Mouse (Mus musculus) small intestine, adult 2 months (tissue): Measurements from ENCODE around the gene Arhgap24. TPM values are rescaled to one million over a fixed set of nuclear protein-coding genes. Genes with fewer than 3 reads are reported as not detected.

ENCODE experiments used
- H3K27ac ChIP-seq: fragments of 200-500 bp; 2 replicates; pipeline ENCODE4 v1.5.1; 2012; ENCODE audit warnings: low read depth, low read length, control low read depth, inconsistent platforms; ENCODE audit not compliant: insufficient read depth
- H3K27me3 ChIP-seq: fragments of 200-500 bp; 2 replicates; pipeline ENCODE4 v1.6.1; 2012; ENCODE audit warnings: mild to moderate bottlenecking, moderate library complexity, low read length, inconsistent platforms; ENCODE audit not compliant: control insufficient read depth, insufficient read depth
- H3K36me3 ChIP-seq: fragments of 200-500 bp; 2 replicates; pipeline ENCODE4 v1.6.1; 2012; ENCODE audit warnings: mild to moderate bottlenecking, low read length, control low read depth, inconsistent platforms; ENCODE audit not compliant: control insufficient read depth, insufficient read depth
- H3K4me1 ChIP-seq: fragments of 200-500 bp; 2 replicates; pipeline ENCODE4 v1.6.1; 2012; ENCODE audit warnings: low read length, inconsistent platforms, mixed read lengths; ENCODE audit not compliant: control insufficient read depth, insufficient read depth, insufficient read length
- H3K4me3 ChIP-seq: fragments of 200-500 bp; 2 replicates; pipeline ENCODE4 v1.5.1; 2012; ENCODE audit warnings: low read depth, mild to moderate bottlenecking, control low read depth, inconsistent platforms, low read length, moderate library complexity
- CTCF ChIP-seq: fragments of 200-500 bp; IDR thresholded peaks from 2 replicates; pipeline ENCODE4 v1.5.1; 2012; ENCODE audit warnings: low read depth, mild to moderate bottlenecking, control low read depth, inconsistent platforms, low read length, moderate library complexity, mixed read lengths; ENCODE audit not compliant: insufficient replicate concordance, insufficient read length; ENCODE audit errors: extremely low read depth
- POLR2A ChIP-seq: fragments of 200-500 bp; IDR thresholded peaks from 2 replicates; pipeline ENCODE4 v1.6.1; 2012; ENCODE audit warnings: low read depth, mild to moderate bottlenecking, control low read depth, inconsistent platforms, low read length, moderate library complexity
- WGBS: fragments of 180-500 bp; shearing (Covaris S2); methylation state at CpG from one replicate; pipeline ENCODE4 v1.1.7; 2018; 5-methylcytosine and 5-hydroxymethylcytosine counted together
- polyA plus RNA-seq: library from polyadenylated mRNA; depleted of rRNA; stranded (reverse); fragments of >200 nt; gene quantifications from 2 replicates; pipeline ENCODE4 v1.2.3, GENCODE M21; 2012

Arhgap24 gene
- polyA plus RNA-seq, 1 experiment: 1.8 TPM

DNA sequence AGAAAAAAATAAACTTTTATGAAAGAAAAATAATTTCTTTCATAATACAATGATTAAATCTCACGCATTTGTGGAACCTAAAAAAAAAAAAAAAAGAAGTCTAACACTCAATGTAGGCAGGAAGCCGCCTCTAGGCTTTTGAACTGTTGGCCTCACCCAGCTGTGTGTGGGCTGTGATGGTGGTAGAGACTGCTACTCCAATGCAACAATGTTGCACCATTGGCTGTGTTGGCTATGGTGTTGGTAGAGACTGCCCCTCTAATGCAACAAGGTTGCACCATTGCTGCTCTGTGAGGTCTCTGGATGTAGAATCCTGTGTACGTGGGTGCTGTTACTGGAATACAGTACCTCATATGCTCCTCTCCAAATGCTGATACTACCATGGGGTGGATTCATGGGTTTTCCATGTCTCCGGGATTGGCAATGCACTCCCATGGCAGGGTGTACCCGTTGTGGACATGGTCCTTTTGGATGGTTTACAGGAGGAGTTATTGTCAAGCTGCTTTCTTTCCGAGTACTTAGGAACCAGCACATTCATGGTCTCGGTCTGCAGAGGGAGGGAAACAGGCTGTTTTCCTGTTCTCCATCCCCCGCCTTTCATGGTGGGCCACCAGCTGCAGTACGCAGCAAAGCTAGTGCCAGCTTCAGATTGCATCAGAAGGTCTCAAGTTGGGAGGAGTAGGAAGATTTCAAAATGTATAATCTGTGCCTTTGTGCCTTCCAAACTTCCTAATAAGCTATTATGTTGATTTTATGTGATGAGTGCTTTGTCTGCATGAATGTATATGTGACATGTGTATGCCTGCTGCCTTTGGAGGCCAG lies 186.8 kb downstream of the Arhgap24 start:
- H3K27ac ChIP-seq: no peak overlapping the region
- H3K4me3 ChIP-seq: no peak overlapping the region
- H3K27me3 ChIP-seq: no peaks in the 10 kb centered on the region
- no peak for TF ChIP-seq CTCF
- no peak for TF ChIP-seq POLR2A
- 82% methylated on average over 9 of the region's 9 CpGs for WGBS
- H3K36me3 ChIP-seq: no peaks in the 10 kb centered on the region
- no peaks in the 10 kb centered on the region for H3K4me1 ChIP-seq

- Histone ChIP-seq H3K27me3 (no peaks in the 10 kb centered on the region), H3K4me3 (no peak overlapping the region), H3K27ac (peak overlapping the region; percentile 18; the same call in 1 of the 2 replicates), H3K4me1 (no peaks in the 10 kb centered on the region), H3K36me3 (no peaks in the 10 kb centered on the region)
- WGBS: 69% methylated on average over 4 of the region's 4 CpGs
- no peak for TF ChIP-seq POLR2A
- no peak for TF ChIP-seq CTCF
Observed at GRCm38 (mm10) chr5:102670206-102670605, 189.0 kb downstream of the Arhgap24 start.

DNA sequence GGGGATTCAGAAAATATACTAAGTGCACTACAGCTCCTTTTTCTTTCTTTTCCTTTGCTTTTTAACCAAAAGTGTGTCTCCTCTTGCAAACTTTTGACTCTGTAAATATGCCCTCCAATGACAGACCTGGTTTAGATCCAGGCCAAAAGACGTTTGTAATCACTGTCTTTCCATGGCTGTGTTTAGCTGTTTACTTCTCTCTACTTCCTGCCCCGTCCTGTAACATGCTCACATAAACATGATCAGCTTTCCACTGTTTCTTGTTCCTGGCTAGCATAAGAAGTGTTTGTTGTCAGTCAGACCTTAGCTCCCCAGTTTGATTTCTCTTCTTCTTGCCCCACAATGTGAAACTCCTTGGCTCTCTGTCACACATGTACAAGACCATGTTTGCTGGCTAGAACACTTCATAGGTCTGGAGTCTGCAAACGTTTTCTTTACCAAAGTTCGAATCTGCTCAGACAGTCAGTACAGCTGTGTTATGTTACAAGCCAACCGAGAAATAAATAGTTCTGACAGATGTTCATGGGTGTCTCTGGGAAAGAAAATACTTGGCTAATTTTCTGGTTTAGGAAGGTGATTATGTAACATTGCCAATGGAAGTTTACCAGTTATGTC lies 189.6 kb downstream of the Arhgap24 start:
- 48% methylated on average over 5 of the region's 5 CpGs for WGBS
- Histone ChIP-seq H3K4me1 (no peaks in the 10 kb centered on the region), H3K27ac (peak overlapping the region; percentile 25; the same call in 1 of the 2 replicates), H3K27me3 (no peaks in the 10 kb centered on the region), H3K36me3 (no peaks in the 10 kb centered on the region), H3K4me3 (no peak overlapping the region)
- TF ChIP-seq POLR2A: no peak
- no peak for TF ChIP-seq CTCF

DNA sequence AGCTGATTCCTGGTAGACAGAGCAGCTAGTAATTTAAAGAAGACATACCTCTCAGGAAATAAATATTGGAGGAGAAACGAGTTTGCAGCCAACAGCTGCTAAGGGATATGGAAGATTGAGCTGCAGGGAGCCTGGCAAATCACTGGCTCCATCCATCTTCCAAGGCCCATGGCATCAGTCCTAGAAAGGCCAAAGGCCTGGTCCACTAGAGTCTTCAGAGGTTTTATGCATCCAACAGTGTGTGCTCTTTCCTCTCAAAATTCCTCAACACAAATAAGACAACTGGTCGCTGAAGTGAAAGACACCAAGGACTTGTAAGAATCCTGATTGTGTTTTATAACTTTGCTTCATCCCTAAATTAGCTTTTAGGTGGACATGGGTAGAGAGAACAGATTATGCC lies 194.1 kb downstream of the Arhgap24 start:
- Histone ChIP-seq H3K36me3 (no peaks in the 10 kb centered on the region), H3K27ac (no peak overlapping the region), H3K4me3 (no peak overlapping the region), H3K27me3 (no peaks in the 10 kb centered on the region), H3K4me1 (no peaks in the 10 kb centered on the region)
- TF ChIP-seq POLR2A: no peak
- TF ChIP-seq CTCF: no peak
- WGBS: 76% methylated on average over 2 of the region's 2 CpGs

DNA sequence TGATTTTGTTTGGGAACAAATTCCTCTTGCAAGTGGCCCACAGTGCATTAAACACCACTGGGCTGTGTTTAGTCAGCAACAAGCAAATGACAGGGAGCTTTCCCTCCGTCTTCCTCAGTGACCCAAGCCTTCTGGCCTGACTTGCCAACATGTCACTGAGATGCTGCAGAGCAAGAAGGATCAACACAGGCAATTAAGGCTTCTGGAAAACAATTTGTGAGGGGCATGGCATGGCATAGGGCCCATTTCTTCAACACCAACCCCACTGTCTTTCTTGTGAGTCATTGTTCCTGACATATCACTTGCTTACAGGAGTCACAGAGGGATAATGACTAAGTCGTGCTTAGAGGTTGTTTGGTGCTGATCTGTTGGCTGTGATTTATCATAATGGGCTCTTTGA lies 196.0 kb downstream of the Arhgap24 start:
- Histone ChIP-seq H3K27me3 (no peaks in the 10 kb centered on the region), H3K27ac (no peak overlapping the region), H3K4me3 (no peak overlapping the region), H3K4me1 (no peaks in the 10 kb centered on the region), H3K36me3 (no peaks in the 10 kb centered on the region)
- 31% methylated on average over 2 of the region's 2 CpGs for WGBS
- no peak for TF ChIP-seq CTCF
- no peak for TF ChIP-seq POLR2A

- WGBS: 57% methylated on average over 5 of the region's 5 CpGs
- H3K4me1 ChIP-seq: no peaks in the 10 kb centered on the region
- no peak for TF ChIP-seq CTCF
- no peaks in the 10 kb centered on the region for H3K36me3 ChIP-seq
- H3K27ac ChIP-seq: no peak overlapping the region
- no peaks in the 10 kb centered on the region for H3K27me3 ChIP-seq
- H3K4me3 ChIP-seq: no peak overlapping the region
Observed at GRCm38 (mm10) chr5:102687673-102688072, 206.5 kb downstream of the Arhgap24 start.

DNA sequence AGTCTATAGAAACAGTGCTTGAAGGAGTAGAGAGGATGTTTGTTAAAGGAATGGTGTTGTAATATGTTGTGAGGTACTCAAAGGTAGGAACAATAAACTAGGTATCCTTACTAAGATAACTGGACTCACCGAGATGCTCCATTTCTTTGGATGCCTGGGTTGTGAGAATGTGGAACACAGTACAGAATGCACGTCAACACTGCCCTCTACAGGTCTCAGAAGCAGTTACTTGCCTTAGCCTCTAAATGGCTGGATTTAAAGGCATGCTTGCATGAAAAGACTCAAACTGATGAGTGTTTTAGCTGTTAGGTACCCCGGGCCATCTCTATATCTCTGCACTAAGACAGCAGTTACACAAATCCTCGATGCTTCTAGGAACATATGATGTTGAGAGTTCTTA lies 211.3 kb downstream of the Arhgap24 start:
- Histone ChIP-seq H3K27me3 (no peaks in the 10 kb centered on the region), H3K36me3 (no peaks in the 10 kb centered on the region), H3K4me3 (no peak overlapping the region), H3K4me1 (no peaks in the 10 kb centered on the region), H3K27ac (no peak overlapping the region)
- 6% methylated on average over 4 of the region's 4 CpGs for WGBS
- no peak for TF ChIP-seq POLR2A
- no peak for TF ChIP-seq CTCF

GRCm38 (mm10) chr5:102693192-102693591 lies 212.0 kb downstream of the Arhgap24 start:
- H3K4me1 ChIP-seq: no peaks in the 10 kb centered on the region
- H3K4me3 ChIP-seq: no peak overlapping the region
- no peaks in the 10 kb centered on the region for H3K27me3 ChIP-seq
- TF ChIP-seq CTCF (no peak), POLR2A (no peak)
- no peaks in the 10 kb centered on the region for H3K36me3 ChIP-seq
- no peak overlapping the region for H3K27ac ChIP-seq
- WGBS: 39% methylated on average over 2 of the region's 2 CpGs
